Mouse (Mus musculus): ENCODE results near the gene Olfr270.

Olfr270 gene

DNA sequence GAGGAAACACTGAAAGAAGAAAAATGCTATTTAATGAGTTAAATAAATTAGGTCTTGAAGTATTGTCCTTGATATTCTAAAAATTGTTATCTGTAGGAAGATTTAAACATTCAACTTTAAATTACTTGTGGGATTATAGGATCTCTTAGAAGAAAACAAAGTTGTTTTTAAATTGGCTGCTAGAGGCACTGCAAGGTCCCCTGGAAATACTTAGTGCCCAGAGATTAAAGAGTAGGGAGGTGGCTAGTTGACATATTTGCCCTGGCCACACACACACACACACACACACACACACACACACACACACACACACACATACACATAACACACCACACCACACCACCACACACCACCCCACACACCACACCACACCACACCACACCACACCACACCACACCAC lies at the start of gene Olfr270:
TSS of gene Olfr270 (plus strand) at position 301 of the 400 bp plus-strand sequence.
- no peak for DNase-seq (ENCODE audit: low spot score)

DNA sequence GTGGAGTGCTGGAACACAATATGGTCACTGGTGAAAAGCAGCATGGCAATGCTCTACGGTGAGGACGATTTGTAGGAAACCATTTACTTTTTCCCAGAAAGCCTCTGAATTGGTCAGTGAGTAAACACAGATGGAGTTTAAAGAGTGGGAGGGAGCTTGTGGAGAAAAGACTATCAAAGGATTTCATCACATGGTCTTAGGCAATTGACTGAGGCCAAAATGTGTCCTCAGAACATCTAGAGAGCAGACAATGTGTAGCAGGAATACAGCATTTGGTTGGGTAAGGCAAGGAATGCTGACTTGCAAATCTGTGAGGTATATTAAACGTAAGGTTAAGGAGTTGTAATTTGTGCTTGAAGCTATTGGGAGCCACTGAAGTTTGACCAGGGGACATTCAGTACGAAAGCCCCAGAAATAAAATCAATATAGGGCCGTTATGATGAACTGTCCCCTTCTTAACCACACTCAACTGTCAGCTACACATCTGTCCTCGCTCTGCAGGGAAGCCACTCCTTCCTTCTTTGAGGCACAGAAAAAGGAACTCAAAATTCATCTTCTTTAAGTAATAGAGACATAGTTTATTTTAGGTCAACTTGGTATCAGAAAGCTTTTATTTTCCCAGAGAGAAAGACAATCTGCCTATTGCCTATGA lies 47.6 kb upstream of the Olfr270 start:
- no peak for DNase-seq (ENCODE audit: low spot score)

DNA sequence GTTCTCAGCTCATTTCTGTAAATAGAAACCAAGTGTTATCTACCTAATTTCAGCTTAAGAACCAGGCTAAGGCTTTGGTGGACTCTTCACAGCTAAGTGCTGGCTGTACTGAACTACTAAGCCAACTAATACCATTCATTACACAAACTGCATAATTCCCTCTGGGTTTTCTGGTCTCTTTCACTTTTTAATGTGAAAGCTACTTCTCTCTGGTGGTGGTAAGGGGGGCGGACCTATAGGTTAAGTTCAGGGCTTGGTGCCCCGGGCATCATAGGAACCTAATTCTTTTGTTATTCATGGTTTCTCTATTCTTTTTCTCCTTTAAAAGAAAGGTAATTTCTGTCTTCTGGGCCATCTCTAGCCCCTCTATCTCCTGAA lies 47.0 kb upstream of the Olfr270 start:
- DNase-seq (ENCODE audit: low spot score): no peak

DNA sequence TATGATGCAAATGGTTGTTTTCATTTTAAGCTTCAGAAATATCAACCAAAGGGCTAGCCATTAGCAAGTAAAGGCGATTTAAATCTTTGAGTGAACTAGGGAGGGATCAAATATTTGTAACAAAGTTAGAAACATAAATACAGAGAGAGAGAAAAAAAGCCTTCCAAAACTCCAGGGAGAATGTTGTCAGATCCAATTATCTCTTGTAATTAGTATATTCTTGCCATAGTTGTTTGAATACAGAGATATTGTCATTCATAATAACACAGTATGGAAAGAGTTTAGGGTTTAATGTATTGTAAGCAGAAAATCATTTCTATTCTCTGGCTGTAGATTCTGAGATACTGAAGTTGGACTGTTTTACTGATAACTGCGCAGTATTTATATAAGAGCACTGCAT lies 45.3 kb upstream of the Olfr270 start, which contains the start of gene Olfr272:
TSS of gene Olfr272 (minus strand) at position 101 of the 400 bp plus-strand sequence.
- DNase-seq (ENCODE audit: low spot score): no peak

DNA sequence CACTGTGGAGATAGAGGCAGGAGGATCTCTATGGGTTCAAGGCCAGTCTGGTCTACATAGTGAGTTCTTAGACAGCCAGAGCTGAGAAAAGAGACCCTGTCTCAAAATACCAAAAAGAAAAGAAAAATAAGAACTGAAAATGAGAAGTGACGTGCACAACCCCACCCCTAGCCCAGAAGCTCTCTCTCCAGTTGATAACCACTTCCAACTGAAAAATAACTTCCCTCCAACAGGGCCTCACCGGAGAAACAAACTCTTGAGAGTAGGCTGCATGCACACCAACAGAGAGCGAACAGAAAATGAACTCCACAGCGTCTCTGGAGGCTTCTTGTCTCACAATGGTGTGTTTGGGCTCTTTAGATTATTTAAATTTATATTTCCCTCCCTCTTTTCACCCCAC lies 33.9 kb upstream of the Olfr270 start:
- DNase-seq (ENCODE audit: low spot score): no peak

DNA sequence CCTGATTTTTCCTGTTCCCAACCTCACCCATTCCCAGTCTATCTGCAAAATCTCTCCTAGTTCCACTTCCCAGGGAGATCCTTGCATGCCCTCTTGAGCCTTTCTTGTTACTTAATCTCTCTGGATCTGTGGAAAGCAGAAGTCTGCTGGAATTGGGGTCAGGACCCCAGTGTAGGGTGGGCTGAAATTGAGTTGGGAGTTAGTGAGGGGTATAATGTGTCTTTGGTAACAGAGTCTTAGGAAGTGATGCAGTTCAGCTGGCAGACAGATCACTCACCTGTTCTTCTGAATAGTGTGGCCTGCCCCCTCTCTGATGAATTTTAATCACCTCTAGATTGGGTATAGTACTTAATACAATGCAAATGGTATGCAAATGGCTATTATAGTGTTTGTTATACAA lies 17.7 kb upstream of the Olfr270 start:
- DNase-seq (ENCODE audit: low spot score): no peak

DNA sequence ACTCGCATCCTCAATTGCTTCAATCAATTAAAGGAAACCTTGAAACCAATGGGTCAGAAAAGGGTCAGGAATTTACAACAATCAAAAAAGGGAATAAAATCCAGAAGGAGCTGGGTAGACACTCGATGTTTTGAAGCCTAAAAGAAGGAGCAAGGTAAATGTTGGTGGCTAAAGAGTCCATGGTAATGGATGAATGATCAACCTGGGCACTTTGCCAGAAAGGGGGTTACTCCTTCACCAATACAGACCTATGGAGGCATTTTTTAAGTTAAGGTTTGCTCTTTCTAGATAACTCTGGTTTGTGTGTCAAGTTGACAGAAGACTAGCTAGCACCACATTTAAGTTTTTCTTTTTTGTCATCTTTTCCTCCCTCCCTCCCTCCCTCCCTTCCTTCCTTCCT lies 15.3 kb upstream of the Olfr270 start:
- DNase-seq (ENCODE audit: low spot score): no peak

DNA sequence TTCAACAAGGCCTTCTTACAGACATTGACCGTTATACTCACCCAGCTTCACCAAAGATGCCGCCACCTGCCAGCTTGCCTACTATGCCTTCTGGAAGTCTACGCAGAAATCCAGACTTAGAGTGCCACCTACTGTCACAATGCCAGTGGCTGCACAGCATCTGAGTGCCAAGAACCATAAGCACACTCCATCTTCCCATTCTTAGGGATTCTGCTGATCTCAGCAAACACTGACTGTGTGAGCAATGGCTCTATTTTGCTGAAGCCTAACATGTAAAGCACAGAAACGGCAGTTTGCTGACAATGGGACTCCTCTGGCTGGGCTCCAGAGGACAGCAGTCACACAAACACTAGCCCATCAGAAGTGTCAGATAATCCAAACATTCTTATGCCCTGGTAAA lies 5.7 kb upstream of the Olfr270 start:
- peak; percentile 64 for DNase-seq (ENCODE audit: low spot score)

DNA sequence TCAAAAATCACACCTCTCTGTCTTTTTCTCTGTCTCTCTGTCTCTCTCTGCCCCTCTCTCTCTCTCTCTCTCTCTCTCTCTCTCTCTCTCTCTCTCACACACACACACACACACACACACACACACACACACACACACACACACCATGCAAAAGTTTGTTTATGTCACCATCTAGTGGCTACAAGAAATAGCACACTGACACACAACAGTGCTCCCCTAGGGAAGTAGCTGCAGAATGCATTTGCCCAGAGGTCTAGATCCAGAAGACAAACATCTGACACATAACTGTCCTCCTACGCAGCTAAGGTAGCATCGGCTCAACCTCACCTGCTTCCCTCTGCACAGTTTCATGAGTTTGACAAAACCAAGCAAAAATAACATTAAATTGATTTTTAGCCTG lies 20.9 kb downstream of the Olfr270 start:
- DNase-seq (ENCODE audit: low spot score): peak; percentile 33

DNA sequence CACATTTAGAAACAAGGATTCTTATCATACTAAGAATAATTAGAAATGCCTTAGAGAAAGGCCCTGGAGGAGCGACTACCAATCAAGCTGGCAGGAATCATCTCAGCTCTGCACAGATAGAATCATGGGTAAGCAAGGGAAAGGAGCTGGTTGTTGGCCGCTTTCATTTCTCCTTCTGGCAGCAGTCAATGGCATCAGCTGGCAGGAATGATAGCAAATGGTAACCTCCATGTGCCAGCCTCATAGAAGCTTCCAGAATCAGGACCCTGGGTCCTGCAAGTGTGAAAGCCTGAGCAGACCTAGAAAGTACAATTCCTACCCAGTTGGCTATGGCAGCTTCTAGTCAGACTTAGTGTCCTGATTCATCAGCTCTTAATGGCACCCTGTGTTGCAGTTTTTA lies 21.9 kb downstream of the Olfr270 start:
- no peak for DNase-seq (ENCODE audit: low spot score)

DNA sequence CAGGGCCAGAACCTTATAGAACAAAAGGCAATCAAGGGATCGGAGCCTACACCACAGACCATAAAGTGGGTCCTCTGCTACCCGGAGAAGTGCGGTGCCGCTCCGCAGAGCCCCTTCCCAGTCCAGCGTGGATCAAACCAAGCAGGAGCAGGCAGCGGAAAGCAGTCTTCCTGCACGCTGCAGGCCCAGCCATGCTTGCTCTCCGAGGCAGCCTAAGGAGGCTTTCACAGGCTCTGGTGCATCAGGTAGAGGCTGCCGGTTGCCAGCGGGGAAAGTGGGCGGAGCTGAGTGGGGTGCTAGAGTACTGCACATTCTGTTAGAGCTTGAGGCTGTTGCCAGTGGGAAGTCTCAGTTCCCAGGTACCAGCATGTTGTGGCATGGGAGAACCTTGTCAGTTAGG lies 24.9 kb downstream of the Olfr270 start, which contains the start of gene Nipsnap3a:
TSS of gene Nipsnap3a (plus strand) at position 25 of the 400 bp plus-strand sequence.
- peak; percentile 13 for DNase-seq (ENCODE audit: low spot score)

DNA sequence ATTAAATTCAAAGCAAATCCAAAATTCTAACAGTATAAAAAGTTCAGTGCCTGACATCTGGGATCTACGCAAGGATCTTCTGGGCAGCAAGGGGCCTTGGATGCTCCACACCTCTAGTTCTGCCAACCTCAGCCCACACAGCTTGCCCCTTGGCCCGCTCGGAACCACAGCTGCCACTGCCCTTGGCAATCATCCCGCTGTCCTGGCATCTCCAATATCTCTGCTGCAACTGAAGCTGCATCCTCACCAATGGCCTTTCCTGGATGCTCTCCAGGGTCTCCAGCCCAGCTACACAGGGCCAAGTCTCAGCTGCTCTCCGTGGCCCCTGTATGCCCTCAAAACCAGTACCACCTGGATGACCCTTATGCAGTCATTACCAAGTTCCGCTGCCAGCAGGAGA lies 35.1 kb downstream of the Olfr270 start:
- no peak for DNase-seq (ENCODE audit: low spot score)

DNA sequence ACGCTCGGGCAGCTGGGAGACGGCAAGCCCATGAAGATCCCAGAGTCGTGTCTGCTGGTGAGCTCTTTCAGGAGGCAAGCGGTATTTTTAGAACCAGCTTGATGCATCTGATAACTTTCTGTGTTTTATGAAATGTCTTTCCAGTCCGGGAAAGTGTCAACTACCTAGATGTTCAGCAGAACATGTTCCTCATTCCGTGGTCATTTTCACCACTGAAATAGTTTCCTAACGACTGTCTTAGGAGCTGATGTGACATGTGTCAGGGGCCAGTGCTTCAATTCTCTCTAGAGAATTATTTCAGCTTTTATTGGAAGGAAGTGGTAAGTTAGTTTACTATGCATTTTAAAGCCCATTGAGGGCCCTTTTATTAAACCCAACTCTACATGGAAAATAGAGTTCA lies 35.8 kb downstream of the Olfr270 start:
- no peak for DNase-seq (ENCODE audit: low spot score)

DNA sequence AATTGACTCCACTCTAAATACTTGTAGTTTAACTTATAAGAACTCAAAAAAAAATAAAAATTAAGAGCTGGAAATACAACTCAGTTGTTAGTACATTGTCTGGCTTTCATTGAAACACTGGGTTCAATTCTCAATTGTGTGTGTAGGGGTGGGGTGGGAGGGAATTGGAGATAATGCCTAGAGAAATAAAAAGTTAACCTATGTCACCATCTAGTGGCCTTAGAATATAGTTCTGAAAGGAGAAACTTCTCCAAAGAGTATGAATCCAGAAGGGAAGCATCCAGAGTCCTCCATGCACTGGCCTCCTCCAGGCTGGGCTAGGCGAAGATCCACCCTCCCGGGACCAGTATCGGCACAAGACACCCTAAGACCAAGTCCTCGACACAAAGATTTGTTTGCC lies 44.8 kb downstream of the Olfr270 start:
- peak; percentile 65 for DNase-seq (ENCODE audit: low spot score)

DNA sequence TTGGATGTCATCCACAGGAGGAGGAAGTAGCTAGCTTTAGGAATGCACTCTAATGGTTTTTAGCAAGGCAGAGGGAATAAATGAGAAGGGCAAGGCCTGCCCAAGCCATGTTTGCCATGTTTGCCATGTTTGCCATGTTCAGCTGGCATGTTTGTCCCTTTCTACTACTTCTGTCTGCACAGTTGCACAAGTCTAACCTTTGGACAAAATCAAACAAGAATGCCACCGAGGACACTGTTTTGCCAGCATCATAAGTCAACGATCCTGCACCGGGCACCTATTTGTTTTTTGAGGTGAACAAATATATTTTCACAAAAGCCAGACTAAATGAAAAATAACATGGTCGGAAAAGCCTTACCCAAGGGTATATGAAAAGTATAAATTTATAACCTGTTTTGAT lies 45.5 kb downstream of the Olfr270 start:
- no peak for DNase-seq (ENCODE audit: low spot score)

DNA sequence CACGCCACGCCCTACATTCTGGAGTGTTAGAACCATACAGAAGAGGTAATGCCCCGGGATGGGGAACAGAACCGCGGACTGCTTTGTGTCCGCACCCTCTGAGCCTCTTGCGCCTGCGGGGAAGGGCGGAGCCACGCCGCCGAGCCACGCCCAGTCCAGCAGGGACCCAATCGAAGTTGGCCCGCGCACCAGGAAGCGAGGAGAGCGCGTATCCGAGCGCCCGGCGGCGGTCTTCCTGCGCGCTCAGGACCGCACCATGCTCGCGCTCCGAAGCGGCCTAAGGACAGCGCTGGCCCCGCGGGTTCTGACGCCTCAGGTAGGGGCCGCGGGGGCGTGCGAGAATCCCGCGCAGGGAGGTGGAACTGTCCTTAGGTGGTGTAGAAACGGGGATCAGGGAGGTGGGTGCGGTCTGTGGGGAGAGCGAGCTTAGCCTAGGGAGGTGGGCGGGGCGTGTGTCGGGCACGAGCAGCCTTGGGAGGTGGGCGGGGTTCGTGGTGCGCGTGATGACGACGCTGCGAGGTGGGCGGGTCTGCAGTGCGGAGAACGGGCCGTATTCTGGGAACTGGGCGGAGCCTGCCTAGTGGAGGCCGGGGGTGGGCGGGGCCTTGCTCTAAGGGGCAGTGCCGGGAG lies 47.5 kb downstream of the Olfr270 start, which contains the start of gene Nipsnap3b:
TSS of gene Nipsnap3b (plus strand) at position 149 of the 630 bp plus-strand sequence.
- peak; percentile 98 for DNase-seq (ENCODE audit: low spot score)

DNA sequence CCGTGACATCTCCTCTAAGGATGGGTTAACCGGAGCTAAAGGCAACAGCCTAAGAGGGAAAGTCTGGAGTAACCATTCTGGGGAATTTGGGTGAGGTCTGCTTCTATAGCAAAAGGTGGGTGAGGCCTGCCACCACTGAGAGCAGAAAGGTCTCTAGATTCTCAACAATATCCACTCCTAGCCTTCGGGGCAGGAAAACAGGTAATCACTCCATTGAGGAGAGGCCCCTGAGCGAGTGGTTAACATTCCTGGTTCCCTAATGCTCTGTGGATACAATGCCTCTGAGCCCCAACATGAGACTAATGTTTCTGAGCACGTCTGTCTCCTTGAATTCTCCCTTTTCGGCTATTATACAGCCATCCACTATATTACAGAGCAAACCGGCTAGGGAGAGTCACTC lies 50.1 kb downstream of the Olfr270 start:
- no peak for DNase-seq (ENCODE audit: low spot score)

DNA sequence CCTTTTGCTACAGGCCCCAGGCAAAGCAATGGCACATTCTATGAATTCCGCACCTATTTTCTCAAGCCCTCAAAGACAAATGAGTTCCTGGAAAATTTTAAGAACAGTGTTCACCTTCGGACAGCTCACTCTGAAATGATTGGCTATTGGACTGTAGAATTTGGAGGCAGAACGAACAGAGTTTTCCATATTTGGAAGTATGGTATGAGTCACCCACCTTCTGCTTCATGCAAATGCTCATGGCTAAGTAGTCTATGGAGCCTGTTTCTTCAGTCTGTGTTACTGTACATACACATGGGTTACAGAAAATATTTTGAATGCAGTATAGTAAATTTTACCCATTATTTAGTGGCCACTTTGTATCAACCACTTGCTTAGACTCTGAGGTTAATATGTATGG lies 50.7 kb downstream of the Olfr270 start:
- no peak for DNase-seq (ENCODE audit: low spot score)

DNA sequence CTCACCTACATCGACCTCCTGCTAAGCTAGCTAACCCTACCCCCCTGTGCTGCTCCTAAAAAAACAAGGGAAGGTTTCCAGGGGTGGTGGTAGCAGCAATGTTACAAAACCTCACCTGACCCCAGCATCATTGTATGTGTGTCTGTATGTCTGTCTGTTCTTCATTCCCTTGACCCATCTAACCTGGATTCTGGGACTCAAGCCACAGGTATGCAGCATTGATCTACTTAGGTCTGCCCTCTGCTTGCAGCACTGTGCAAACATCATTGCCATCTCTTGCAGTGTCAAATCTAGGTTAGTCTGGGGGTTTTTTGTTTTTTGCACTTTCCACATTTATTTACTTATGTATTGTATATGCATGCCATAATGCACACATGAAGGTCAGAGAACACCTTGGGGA lies 54.0 kb downstream of the Olfr270 start:
- no peak for DNase-seq (ENCODE audit: low spot score)
